Mouse (Mus musculus) stomach, postnatal 0 days (tissue): ENCODE measurements around the gene Chmp4b. TPM values are rescaled to one million over a fixed set of nuclear protein-coding genes. Genes with fewer than 3 reads are reported as not detected.

Source experiments
- ATAC-seq: fragments of 200-750 bp; cut with Nextera tagmentation; 2 replicates; pipeline ENCODE4 v1.8.0; 2017; ENCODE audit not compliant: low FRiP score, low TSS enrichment
- DNase-seq: peaks from one replicate; pipeline ENCODE4 v3.0.0-alpha.2; 2016; ENCODE audit warnings: low spot score
- H3K27ac ChIP-seq: fragments of 300-500 bp; sonication (generic); replicated peaks from 2 replicates; pipeline ENCODE4 v1.5.1; 2014; ENCODE audit warnings: mild to moderate bottlenecking, control low read depth
- H3K27me3 ChIP-seq: fragments of 300-500 bp; sonication (generic); 2 replicates; pipeline ENCODE4 v1.6.1; 2014; ENCODE audit warnings: low read length; ENCODE audit not compliant: control insufficient read depth, insufficient read depth
- H3K36me3 ChIP-seq: fragments of 300-500 bp; sonication (generic); 2 replicates; pipeline ENCODE4 v1.6.1; 2014; ENCODE audit warnings: low read length, mixed read lengths; ENCODE audit not compliant: control insufficient read depth, insufficient read depth
- H3K4me1 ChIP-seq: fragments of 300-500 bp; sonication (generic); replicated peaks from 2 replicates; pipeline ENCODE4 v1.6.1; 2014; ENCODE audit warnings: antibody characterized with exemption; ENCODE audit not compliant: control insufficient read depth, insufficient read depth
- H3K4me2 ChIP-seq: fragments of 300-500 bp; sonication (generic); replicated peaks from 2 replicates; pipeline ENCODE4 v1.6.1; 2014; ENCODE audit warnings: low read depth, mild to moderate bottlenecking, control low read depth, moderate library complexity
- H3K4me3 ChIP-seq: fragments of 300-500 bp; sonication (generic); 2 replicates; pipeline ENCODE4 v1.5.1; 2014; ENCODE audit warnings: low read depth, low read length, control low read depth
- H3K9ac ChIP-seq: fragments of 300-500 bp; sonication (generic); 2 replicates; pipeline ENCODE4 v1.6.1; 2014; ENCODE audit warnings: mild to moderate bottlenecking, low read length, control low read depth, mixed read lengths
- H3K9me3 ChIP-seq: fragments of 300-500 bp; sonication (generic); 2 replicates; pipeline ENCODE4 v1.6.1; 2016; ENCODE audit warnings: low read length; ENCODE audit not compliant: control insufficient read depth
- CTCF ChIP-seq: IDR thresholded peaks from 2 replicates; pipeline ENCODE4 v1.5.1; 2016; ENCODE audit warnings: antibody characterized with exemption, low read depth, mild to moderate bottlenecking, moderate library complexity
- EP300 ChIP-seq: optimal IDR thresholded peaks from 2 replicates; pipeline ENCODE3; 2016; ENCODE audit warnings: antibody characterized with exemption
- WGBS: fragments of 180-500 bp; shearing (Covaris S2); extraction: QIAGEN DNeasy Blood & Tissue Kit; methylation state at CpG from one replicate; pipeline ENCODE4 v1.1.7; 2014; 5-methylcytosine and 5-hydroxymethylcytosine counted together
- polyA plus RNA-seq: library from polyadenylated mRNA; unstranded; fragments of >200 nt; fragmentation: Nextera tagmentation; extraction: Ambion mirVana; gene quantifications from 2 replicates; pipeline ENCODE4 v1.2.1, GENCODE M21; 2015

The Chmp4b gene
- polyA plus RNA-seq, 1 experiment from 2014 or later = 42.7 TPM

DNA sequence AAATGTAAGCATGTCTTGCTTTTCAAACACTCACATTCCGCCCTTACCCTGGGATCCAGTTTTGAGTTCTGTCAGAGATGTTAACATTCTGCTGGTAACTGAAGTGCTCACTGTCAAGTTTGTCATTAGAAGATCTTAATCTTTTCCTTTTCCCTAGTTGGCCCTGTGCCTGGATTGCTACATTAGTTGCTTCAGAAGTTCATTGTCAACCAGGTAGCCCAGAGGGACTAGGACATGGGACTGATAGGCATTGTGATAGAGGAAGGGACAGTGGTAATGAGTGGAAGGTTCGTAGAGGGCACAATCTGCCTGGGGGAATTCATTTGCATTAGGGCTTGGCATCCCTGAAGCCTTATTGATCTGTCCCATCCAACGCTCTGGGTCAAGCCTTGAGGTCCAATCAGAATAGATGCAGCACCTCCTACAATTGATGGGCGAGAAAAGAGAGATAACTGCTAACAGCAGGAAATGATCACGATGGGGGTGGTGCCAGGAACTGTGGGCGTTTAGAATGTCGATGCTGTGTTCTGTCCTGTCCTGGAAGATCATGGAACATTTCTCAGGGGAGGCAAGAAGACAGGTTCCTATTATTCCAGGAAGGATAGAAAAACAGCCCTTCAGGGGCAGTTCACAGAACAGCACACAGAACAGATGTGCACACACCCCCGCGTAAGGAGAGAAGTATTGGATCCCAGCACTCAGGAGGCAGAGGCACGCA is 42.3 kb upstream of the Chmp4b start:
- 58% methylated on average over 10 of the region's 10 CpGs for WGBS
- no peaks in the 10 kb centered on the region for H3K36me3 ChIP-seq
- H3K4me2 ChIP-seq = no peak overlapping the region
- no peak for ATAC-seq
- no peak overlapping the region for H3K4me3 ChIP-seq
- no peak overlapping the region for H3K9ac ChIP-seq
- no peak for DNase-seq
- TF ChIP-seq EP300 = no peak
- no peak for TF ChIP-seq CTCF
- H3K4me1 ChIP-seq = no peaks in the 10 kb centered on the region
- no peaks in the 10 kb centered on the region for H3K9me3 ChIP-seq
- H3K27me3 ChIP-seq = no peaks in the 10 kb centered on the region
- no peak overlapping the region for H3K27ac ChIP-seq

DNA sequence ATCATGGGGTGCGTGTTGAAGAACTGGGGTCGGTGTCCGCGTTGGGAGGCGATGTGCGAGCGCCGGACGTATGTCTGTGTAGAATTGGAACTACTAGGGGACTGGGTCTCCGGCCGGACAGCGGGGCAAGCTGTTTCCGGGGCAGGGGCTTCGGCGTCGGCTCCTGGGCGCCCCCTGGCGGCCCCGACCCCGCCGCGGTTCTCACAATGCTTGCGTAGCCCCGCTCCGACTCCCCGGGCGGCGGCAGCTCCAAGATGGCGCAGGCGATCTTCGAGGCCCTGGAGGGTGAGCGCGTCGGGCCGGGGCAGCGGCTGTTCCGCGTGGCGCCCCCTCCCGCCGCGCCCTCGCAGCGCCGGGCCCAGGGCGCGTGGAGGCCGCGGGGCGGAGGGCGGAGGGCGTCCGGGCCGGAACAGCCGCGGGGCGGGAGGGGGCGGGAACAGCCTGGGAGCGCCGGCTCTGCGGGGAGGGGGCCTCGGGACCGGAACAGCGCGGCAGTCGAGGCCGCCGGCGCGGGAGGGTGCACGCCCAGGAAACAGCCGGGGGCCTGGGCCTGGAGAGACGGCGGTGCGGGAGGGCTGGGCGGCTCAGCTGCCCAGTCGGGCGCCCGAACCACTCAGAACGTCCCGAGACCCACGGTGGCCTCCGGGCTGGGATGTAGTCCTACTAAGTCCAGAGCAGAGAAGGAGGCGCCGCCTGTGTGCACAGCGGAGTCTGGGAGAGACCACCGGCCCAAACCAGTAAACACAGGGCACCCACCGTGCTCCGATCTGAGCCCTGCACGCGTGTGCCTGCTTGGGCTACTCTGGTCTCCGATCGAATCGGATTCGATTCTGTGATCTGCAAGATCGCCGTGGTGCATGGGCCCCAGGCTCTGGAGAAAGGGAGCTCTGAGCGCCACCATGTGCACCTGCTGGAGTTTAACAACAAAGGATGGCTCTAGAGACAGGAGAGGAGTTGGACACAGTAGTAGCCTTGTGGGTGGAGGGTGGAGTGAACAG is 38.1 kb upstream of the Chmp4b start, which contains the start of the genes Zfp341 and 4930519P11Rik:
Gene Zfp341 (plus strand): TSS at position 180 of the 998 bp plus-strand sequence.
Gene 4930519P11Rik (minus strand): TSS at position 320 of the 998 bp plus-strand sequence.
- peak; percentile 96 for ATAC-seq
- no peaks in the 10 kb centered on the region for H3K36me3 ChIP-seq
- peak within 1 kb of the TSS; percentile 81 for H3K4me2 ChIP-seq
- H3K4me1 ChIP-seq = no peaks in the 10 kb centered on the region
- H3K9me3 ChIP-seq = no peaks in the 10 kb centered on the region
- peak within 1 kb of the TSS; percentile 98 for H3K27ac ChIP-seq
- H3K27me3 ChIP-seq = no peaks in the 10 kb centered on the region
- peak; percentile 95 for DNase-seq
- peak within 1 kb of the TSS; percentile 53 for H3K4me3 ChIP-seq
- TF ChIP-seq CTCF = peak; percentile 83
- TF ChIP-seq EP300 = no peak
- H3K9ac ChIP-seq = peak within 1 kb of the TSS; percentile 80
- under 1% methylated on average over 86 of the region's 98 CpGs for WGBS

DNA sequence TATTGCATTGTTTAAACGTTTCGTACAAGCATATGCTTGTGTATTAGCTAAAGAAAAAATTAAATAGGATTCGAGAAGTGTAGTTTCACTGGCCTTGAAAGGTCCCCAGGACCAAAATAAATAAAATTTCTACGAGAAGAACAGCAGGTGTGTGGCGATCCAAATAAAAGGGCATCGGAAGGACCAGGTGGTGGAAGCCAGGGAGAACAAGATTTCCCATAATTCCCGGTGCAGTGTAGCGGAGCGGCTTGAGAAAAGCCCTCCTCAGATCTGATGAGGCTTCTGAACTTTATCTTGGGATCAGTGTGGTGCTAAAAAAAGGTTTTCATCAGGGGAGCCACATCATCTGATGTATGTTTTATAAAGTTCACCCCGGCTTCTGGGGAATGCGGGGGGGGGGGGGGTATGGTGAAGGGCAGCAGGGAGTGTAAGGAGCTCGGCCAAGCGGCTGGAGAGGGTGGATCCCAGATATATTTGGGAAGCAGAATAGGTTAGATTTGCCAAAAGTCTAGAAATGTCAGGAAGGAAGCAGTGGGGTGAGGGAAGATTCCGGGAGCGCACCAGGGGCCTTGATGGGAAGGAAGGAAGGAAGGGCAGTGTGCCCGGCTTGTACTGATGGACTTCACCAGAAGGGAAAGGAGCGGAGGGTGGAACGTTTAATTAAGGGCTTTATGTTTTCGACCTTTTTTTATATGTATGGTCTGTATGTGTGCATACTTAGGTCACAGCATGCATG is 36.5 kb upstream of the Chmp4b start:
- H3K4me1 ChIP-seq = no peaks in the 10 kb centered on the region
- no peak overlapping the region for H3K4me3 ChIP-seq
- peak overlapping the region; percentile 40; the same call in 1 of the 2 replicates for H3K27ac ChIP-seq
- no peaks in the 10 kb centered on the region for H3K9me3 ChIP-seq
- no peak overlapping the region for H3K4me2 ChIP-seq
- no peaks in the 10 kb centered on the region for H3K36me3 ChIP-seq
- ATAC-seq = no peak
- TF ChIP-seq EP300 (no peak), CTCF (no peak)
- DNase-seq = no peak
- no peaks in the 10 kb centered on the region for H3K27me3 ChIP-seq
- WGBS = 52% methylated on average over 19 of the region's 19 CpGs
- 0 out of 2 replicates have a peak overlapping the region, but pooled peaks have one; percentile 13 for H3K9ac ChIP-seq

DNA sequence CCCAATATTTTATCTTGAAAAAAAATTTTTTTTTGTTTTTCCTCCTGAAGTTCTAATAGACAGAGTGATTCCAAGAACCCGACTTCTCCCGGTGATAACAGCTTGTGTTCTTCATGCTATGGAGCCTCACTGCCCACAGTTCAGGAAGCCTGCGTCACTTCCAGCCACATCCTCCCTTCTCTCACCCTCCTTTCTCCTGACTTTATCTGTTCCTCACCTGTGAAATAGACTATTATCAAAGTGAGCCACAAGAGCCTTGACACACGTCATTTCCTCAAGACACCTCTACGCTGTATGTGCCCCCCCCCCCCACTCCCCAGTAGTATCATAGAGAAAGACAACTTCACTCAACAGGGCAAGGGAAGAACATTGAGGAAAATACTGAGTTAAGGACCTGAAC is 35.8 kb upstream of the Chmp4b start:
- Histone ChIP-seq H3K4me2 (no peak overlapping the region), H3K36me3 (no peaks in the 10 kb centered on the region), H3K27ac (peak overlapping the region; percentile 40; the same call in 1 of the 2 replicates), H3K9ac (no peak overlapping the region), H3K27me3 (no peaks in the 10 kb centered on the region), H3K4me3 (no peak overlapping the region), H3K9me3 (no peaks in the 10 kb centered on the region), H3K4me1 (no peaks in the 10 kb centered on the region)
- no peak for TF ChIP-seq CTCF
- no peak for TF ChIP-seq EP300
- WGBS = 76% methylated on average over 5 of the region's 5 CpGs
- DNase-seq (no peak), ATAC-seq (no peak)

DNA sequence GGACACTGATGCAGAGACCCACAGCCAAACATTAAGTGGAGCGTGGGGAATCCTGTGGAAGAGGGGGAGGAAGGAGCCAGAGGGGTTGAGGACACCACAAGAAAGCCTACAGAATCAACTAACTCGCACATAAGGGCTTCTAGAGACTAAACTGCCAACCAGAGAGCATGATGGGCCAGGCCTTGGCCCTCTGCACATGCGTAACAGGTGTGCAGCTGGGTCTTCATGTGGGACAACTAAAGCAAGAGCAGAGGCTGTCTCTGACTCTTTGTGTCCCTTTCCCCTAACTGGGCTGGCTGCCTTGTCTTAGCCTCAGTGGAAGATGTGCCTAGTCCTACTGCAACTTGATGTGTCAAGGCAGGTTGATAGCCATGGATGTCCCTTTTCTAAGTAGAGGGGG is 34.4 kb upstream of the Chmp4b start:
- no peak overlapping the region for H3K27ac ChIP-seq
- no peak overlapping the region for H3K9ac ChIP-seq
- no peaks in the 10 kb centered on the region for H3K9me3 ChIP-seq
- H3K36me3 ChIP-seq = no peaks in the 10 kb centered on the region
- DNase-seq (no peak), ATAC-seq (no peak)
- H3K4me1 ChIP-seq = no peaks in the 10 kb centered on the region
- no peak overlapping the region for H3K4me3 ChIP-seq
- no peak overlapping the region for H3K4me2 ChIP-seq
- TF ChIP-seq EP300 (no peak), CTCF (no peak)
- no peaks in the 10 kb centered on the region for H3K27me3 ChIP-seq
- WGBS = 85% methylated on average over 3 of the region's 3 CpGs
